Mouse (Mus musculus): ENCODE data around the gene Gpr161.
A peak's percentile ranks its signal among the peaks of the same experiment; 100 is the strongest.
"Not testable (repeated sequence)": the region's sequence is repeated elsewhere in the genome, so short reads cannot be mapped to it uniquely, and the experiment has no call there.

Gpr161 gene

GRCm38 (mm10) chr1:165320141-165320934 lies 24.7 kb downstream of the Gpr161 start:
- DNase-seq: peak; percentile 70 to 76

GRCm38 (mm10) chr1:165321393-165321861 lies 25.8 kb downstream of the Gpr161 start:
- no peak for DNase-seq

GRCm38 (mm10) chr1:165321891-165322290 lies 26.3 kb downstream of the Gpr161 start:
- no peak for DNase-seq

DNA sequence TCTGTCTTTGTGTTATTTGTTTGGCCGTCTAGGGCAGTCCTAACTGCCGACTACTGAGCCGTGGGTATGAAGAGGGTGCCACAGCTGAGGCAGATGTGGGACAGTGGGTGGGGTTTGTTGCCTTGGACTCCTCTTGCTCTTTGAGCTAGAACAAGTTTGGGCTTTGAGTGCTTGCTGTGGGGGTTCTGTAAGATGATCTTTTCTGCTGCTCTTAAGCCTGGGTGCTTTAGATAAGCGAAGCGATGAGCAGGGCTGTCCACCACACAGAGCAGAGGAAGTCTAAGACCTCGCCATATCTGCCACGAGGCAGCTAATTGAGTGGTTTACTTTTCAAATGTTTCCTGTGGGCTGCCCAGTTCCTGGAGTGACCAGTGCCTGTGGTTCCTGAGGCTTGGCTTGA lies 27.3 kb downstream of the Gpr161 start:
- no peak for DNase-seq

GRCm38 (mm10) chr1:165327370-165327769 lies 31.8 kb downstream of the Gpr161 start:
- no peak for DNase-seq

GRCm38 (mm10) chr1:165327831-165328230 lies 32.2 kb downstream of the Gpr161 start:
- no peak for DNase-seq

- DNase-seq: not testable (repeated sequence)
Observed at GRCm38 (mm10) chr1:165328384-165329289, 33.0 kb downstream of the Gpr161 start.

- no peak for DNase-seq
Observed at GRCm38 (mm10) chr1:165330859-165331258, 35.3 kb downstream of the Gpr161 start.

- no peak for DNase-seq
Observed at GRCm38 (mm10) chr1:165332797-165333196, 37.2 kb downstream of the Gpr161 start.

DNA sequence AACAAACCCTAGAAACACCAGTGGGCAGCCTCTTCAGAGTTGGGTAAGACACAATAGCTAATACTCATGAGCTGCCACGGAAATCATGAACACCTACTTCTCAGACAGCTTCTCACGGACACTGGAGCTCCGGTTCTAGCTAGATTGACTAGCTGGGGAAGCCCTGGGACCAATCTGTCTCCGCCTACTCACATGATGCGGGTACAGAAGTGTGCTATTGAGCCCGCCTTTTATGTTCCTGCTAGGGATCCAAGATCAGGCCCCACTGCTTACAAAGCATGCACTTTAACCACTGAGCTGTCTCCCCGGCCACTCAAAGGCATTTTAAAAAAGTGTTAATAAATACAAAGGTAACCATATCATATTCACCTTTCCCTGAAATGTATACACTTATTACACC lies 46.5 kb downstream of the Gpr161 start:
- DNase-seq: no peak

GRCm38 (mm10) chr1:165344453-165344852 lies 48.9 kb downstream of the Gpr161 start:
- no peak for DNase-seq

DNA sequence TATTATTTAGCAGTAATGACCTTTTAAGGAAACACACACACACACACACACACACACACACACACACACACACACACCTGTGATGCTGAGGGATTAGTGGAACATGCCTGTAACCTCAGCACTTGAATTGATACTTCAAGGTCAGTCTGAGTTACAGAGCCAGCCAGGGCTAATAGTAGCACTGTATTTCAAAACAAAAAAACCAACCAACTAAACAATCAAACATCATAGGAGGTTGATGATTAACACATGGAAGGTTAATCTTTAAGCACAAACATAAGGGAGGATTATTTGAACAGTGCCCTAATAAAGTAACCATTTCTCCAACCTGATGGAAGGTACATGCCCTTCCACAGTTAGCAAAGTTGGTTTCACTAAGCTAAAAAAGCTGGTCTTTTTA lies 53.0 kb downstream of the Gpr161 start:
- DNase-seq: no peak

GRCm38 (mm10) chr1:165356347-165356746 lies 60.8 kb downstream of the Gpr161 start:
- no peak for DNase-seq

- DNase-seq: no peak
Observed at GRCm38 (mm10) chr1:165363271-165363670, 67.7 kb downstream of the Gpr161 start.

DNA sequence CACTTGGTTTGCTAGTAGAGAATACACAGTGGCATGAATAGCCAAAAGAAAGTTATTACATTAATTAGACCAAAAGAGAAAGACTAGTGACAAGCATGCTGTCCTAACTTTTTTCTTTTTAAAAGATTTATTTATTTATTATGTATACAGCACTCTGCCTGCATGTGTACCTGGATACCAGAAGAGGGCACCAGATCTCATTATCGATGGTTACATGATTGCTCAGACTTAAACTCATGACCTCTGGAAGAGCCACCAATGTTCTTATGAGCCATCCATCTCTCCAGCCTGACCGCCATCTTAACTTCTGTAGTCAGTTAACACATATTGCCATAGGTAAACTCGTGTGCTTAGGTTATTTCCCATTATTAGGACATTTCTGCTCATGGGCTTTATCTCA lies 69.5 kb downstream of the Gpr161 start:
- no peak for DNase-seq

GRCm38 (mm10) chr1:165370990-165371389 lies 75.4 kb downstream of the Gpr161 start:
- DNase-seq: no peak

- DNase-seq: no peak
Observed at GRCm38 (mm10) chr1:165373839-165374238, 78.2 kb downstream of the Gpr161 start.

Measured in cerebellum, postnatal 36 days (tissue).